Mouse (Mus musculus) embryonic stem cell, embryonic (primary cell): ENCODE measurements around the gene Klk4.

Experiments used
- CTCF ChIA-PET, 4 experiments: fragments of 300-600 bp in 2 of 4; fragments of 350-600 bp in 2 of 4; sonication (Branson Sonifier 250); formaldehyde crosslinking; loops; one replicate each; lab custom pipeline; 2022; ENCODE audit warnings: inconsistent platforms in 2 of 4; lab: Charles Lee
- POLR2A ChIA-PET, 4 experiments: fragments of 300-600 bp in 2 of 4; fragments of 350-600 bp in 2 of 4; sonication (Branson Sonifier 250); formaldehyde crosslinking; loops; one replicate each; lab custom pipeline; 2022; ENCODE audit warnings: antibody characterized with exemption in 4 of 4, inconsistent platforms in 1 of 4; lab: Charles Lee

The Klk4 gene

GRCm38 (mm10) chr7:43891365-43891764, 10.4 kb downstream of the Klk4 start:
- CTCF ChIA-PET, result interaction anchor here in 2 of 4 experiments (0.6 to 1.4 kb wide), 2 partner anchors 28 to 370 kb away, joined by 3 to 5 read pairs; partner anchors contain the start of gene Gm15517 (in 1 of the 2)
- POLR2A ChIA-PET, result no interaction called here

DNA sequence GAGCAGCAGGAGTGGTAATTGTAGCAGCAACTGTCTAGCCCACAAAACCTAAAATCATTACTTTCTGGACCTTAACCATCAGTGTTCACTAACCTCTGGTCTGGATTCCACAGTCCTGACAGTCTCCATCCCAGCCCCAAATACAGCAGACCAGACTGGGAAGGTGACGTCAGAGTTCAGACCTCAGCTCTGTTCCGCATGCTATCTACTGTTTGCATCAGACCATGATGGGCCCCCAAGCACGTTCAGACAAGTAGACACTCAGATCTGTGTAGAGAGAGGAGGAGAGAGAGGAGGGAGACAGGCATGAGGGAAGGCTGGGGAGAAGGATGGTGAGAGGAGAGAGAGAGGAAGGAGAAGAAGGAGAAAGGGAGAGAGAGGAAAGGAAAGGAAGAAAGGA, 10.8 kb downstream of the Klk4 start:
- CTCF ChIA-PET, result interaction anchor here in 3 of 4 experiments (0.6 to 1.3 kb wide), 4 partner anchors 28 to 421 kb away, joined by 3 read pairs; partner anchors contain the start of gene Gm15517 (in 1 of the 3)
- POLR2A ChIA-PET, result interaction anchor here in 1 of 4 experiments (0.6 kb wide), 1 partner anchor 50 kb away, joined by 3 read pairs; the partner anchor contains the start of gene Klk5

DNA sequence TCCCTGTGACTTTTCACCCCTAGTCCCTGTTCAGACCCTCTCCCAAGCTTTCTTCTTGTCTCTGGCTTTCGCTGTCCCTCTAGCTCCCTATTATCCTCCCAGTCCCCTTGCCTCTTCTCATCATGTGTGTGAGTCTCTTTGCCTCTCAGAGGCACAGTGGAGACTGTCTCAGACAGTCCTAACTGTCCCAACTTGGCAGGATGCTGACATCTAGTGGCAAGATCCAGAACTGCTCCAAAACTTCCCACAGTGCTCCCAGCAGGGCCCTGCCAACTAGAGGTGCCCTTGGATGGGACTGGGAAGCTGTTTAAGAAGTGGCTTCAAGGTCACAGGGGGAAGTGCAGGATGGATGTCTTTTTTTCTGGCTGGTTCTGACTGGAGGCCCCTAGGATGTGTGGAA, 13.9 kb downstream of the Klk4 start:
- ChIA-PET POLR2A (interaction anchor here in 2 of 4 experiments (1.2 to 1.5 kb wide), 2 partner anchors 25 to 189 kb away, joined by 3 read pairs; no protein-coding TSS in a partner anchor), CTCF (interaction anchor here (0.5 to 2.1 kb wide), 24 partner anchors 9 to 753 kb away, joined by 3 to 12 read pairs (median 4); partner anchors contain the start of gene Lrrc4b (in 1 of the 4))

DNA sequence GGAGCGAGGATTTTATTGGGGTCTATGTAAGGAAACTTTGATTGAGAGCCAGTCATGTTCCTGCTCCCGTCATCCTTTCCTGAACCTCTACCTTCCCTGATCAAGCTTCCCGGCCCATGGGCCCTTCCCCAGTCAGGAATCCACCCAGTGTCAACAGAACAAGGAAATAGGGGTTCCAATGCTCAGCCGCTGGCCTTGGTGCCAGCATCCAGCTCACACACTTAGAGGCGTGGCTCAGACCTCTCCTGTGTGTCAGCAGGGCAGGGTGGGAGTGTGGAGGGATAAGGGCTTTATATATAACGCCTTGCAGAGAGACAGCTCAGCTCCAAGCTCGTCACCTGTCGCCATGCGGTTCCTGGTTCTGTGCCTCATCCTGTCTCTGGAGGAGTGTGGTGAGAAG, 33.9 kb downstream of the Klk4 start:
- CTCF ChIA-PET, result interaction anchor here in 2 of 4 experiments (0.6 to 1.5 kb wide), 3 partner anchors 20 to 434 kb away, joined by 3 to 4 read pairs (median 4); no protein-coding TSS in a partner anchor

GRCm38 (mm10) chr7:43918426-43918825, 37.5 kb downstream of the Klk4 start:
- ChIA-PET CTCF (interaction anchor here in 2 of 4 experiments (1.4 to 3.7 kb wide), 3 partner anchors 10 to 21 kb away, joined by 3 to 36 read pairs (median 23); no protein-coding TSS in a partner anchor), POLR2A (interaction anchor here in 3 of 4 experiments (0.5 to 1.2 kb wide), 6 partner anchors 9 to 579 kb away, joined by 3 to 4 read pairs (median 3); partner anchors contain the start of genes Emc10 (in 1 of the 3) and Fam71e1 (in 1 of the 3))

More for the DNA sequence above, 33.9 kb downstream of the Klk4 start:
- POLR2A ChIA-PET, result interaction anchor here in 1 of 4 experiments (0.7 to 0.8 kb wide), 2 partner anchors 331 to 436 kb away, joined by 3 to 4 read pairs; partner anchors contain the start of gene 1700028J19Rik

DNA sequence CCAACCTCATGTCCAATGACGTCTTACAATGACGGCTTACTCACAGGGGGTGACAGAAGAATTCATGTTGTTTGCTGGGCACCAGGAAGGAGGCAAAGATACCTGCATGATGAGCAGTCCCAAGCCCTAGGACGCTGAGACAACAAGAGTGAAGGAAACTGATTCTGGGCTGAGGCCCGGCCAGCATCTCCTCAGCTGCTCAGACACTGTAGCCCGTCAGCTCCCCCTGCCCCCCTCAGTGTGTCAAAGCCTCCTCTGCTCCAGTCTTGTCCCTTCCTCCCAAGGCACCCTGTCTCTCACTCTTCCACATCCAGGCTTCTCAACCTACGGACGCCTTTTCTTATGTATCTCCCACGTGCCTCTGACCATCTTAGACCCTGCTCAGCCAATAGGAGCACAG, 37.9 kb downstream of the Klk4 start:
- ChIA-PET POLR2A (interaction anchor here in 2 of 4 experiments (0.5 to 1.4 kb wide), 4 partner anchors 10 to 578 kb away, joined by 3 to 4 read pairs (median 4); partner anchors contain the start of genes Emc10 (in 1 of the 2) and Fam71e1 (in 1 of the 2)), CTCF (interaction anchor here in 2 of 4 experiments (1.4 to 3.7 kb wide), 6 partner anchors 10 to 130 kb away, joined by 3 to 36 read pairs (median 6); no protein-coding TSS in a partner anchor)

- POLR2A ChIA-PET, result interaction anchor here in 3 of 4 experiments (0.5 to 1.4 kb wide), 15 partner anchors 22 to 796 kb away, joined by 3 to 5 read pairs (median 3); partner anchors contain the start of genes 1700028J19Rik (in 1 of the 3), 2410002F23Rik (in 1 of the 3), Emc10 (in 1 of the 3) and Fam71e1 (in 1 of the 3)
- CTCF ChIA-PET, result interaction anchor here (0.6 to 3.7 kb wide), 57 partner anchors 8 to 567 kb away, joined by 3 to 36 read pairs (median 3); partner anchors contain the start of genes Klk13 (in 1 of the 4) and Siglecg (in 1 of the 4)
Observed at GRCm38 (mm10) chr7:43919559-43920451, 38.8 kb downstream of the Klk4 start.

GRCm38 (mm10) chr7:43920582-43920981, 39.6 kb downstream of the Klk4 start:
- POLR2A ChIA-PET, result interaction anchor here in 3 of 4 experiments (0.5 to 1.3 kb wide), 11 partner anchors 23 to 796 kb away, joined by 3 to 5 read pairs (median 3); no protein-coding TSS in a partner anchor
- CTCF ChIA-PET, result interaction anchor here (0.5 to 3.7 kb wide), 55 partner anchors 8 to 895 kb away, joined by 3 to 36 read pairs (median 4); partner anchors contain the start of genes Klk13 (in 1 of the 4), Nup62 (in 1 of the 4) and Siglecg (in 1 of the 4)

GRCm38 (mm10) chr7:43921087-43921486, 40.1 kb downstream of the Klk4 start:
- ChIA-PET POLR2A (no interaction called here), CTCF (interaction anchor here in 3 of 4 experiments (0.5 to 3.7 kb wide), 5 partner anchors 8 to 895 kb away, joined by 3 to 23 read pairs (median 5); partner anchors contain the start of gene Nup62 (in 1 of the 3))

DNA sequence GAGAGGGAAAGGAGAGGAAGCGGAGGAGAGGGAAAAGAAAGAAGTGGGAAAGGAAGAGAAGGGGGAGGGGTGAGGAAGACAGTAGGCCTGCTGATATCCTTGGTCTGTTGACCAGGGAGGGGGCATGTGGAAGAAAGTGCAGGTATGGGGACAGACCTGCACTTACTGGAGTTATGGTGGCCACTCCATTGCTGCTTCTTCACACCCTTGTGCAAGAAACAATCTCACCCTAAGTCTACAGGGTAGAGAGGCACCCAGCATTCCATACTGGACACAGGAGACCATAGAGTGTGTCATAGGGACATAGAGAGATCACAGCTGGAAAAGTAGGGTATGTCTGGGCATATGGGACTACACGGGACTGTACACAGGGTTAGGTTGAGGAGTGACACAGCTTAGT, 41.0 kb downstream of the Klk4 start:
- CTCF ChIA-PET, result no interaction called here
- POLR2A ChIA-PET, result interaction anchor here in 1 of 4 experiments (0.7 kb wide), 1 partner anchor 278 kb away, joined by 3 read pairs; no protein-coding TSS in a partner anchor

GRCm38 (mm10) chr7:43925985-43926384, 45.0 kb downstream of the Klk4 start:
- POLR2A ChIA-PET, result interaction anchor here in 1 of 4 experiments (0.6 kb wide), 1 partner anchor 51 kb away, joined by 4 read pairs; no protein-coding TSS in a partner anchor
- CTCF ChIA-PET, result interaction anchor here in 3 of 4 experiments (0.6 to 1.2 kb wide), 5 partner anchors 17 to 623 kb away, joined by 3 to 6 read pairs (median 3); partner anchors contain the start of gene Pold1 (in 1 of the 3)

- ChIA-PET CTCF (interaction anchor here (0.6 to 4.0 kb wide), 27 partner anchors 9 to 1951 kb away, joined by 3 to 36 read pairs (median 3); partner anchors contain the start of gene Ctu1 (in 1 of the 4)), POLR2A (interaction anchor here in 3 of 4 experiments (0.6 to 1.5 kb wide), 6 partner anchors 53 to 934 kb away, joined by 3 to 7 read pairs (median 3); partner anchors contain the start of genes 1700028J19Rik (in 1 of the 3) and 2410002F23Rik (in 1 of the 3))
Observed at GRCm38 (mm10) chr7:43928521-43928920, 47.6 kb downstream of the Klk4 start.

DNA sequence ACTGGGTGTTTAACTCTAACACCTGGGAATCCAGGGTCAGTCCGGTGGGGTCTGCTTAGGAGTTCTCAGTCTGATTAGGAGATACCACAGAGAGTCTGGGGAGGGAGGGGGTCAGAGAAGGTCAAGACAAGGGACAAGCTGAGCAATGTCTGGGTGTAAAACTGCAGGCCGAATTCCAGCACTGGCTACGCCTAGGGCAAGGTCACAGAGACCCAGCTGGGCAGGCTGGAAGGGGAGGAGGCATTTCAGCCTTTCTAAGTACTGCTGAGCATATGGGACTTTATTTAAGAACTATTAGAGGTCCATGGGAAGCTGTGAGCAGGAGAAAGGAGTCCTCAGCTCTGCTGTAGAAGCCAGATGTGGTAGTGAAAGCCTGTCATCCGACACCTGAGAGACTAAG, 51.4 kb downstream of the Klk4 start:
- CTCF ChIA-PET, result interaction anchor here (0.6 to 1.6 kb wide), 4 partner anchors 12 to 328 kb away, joined by 3 to 7 read pairs (median 3); no protein-coding TSS in a partner anchor
- POLR2A ChIA-PET, result interaction anchor here in 1 of 4 experiments (1.0 kb wide), 1 partner anchor 344 kb away, joined by 19 read pairs; no protein-coding TSS in a partner anchor

GRCm38 (mm10) chr7:43933440-43933839, 52.5 kb downstream of the Klk4 start, which contains the start of gene Klk15:
Gene Klk15 (plus strand): TSS chr7:43933740.
- ChIA-PET POLR2A (no interaction called here), CTCF (interaction anchor here in 1 of 4 experiments (1.6 kb wide), 1 partner anchor 13 kb away, joined by 7 read pairs; no protein-coding TSS in a partner anchor)

DNA sequence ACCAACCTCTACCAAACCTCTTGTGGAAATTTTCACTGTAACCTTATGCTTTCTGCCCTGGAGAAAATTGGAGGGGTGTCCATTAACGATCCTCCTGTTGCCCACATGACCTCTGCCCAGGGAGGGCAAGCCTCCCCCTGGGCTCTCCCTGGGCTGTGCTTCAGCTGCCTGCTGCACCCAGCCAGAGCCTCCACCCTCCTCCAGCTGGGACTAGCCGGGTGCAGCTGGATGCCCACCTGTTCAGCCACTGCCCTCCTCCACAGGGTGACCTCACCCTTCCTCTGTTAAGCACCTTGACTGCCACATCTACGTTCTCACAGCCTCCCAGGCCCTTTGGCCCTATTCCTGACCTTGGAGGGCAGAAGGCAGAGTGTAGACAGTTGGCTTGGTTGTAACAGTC, 53.8 kb downstream of the Klk4 start:
- POLR2A ChIA-PET, result no interaction called here

More for the DNA sequence above, 53.8 kb downstream of the Klk4 start:
- CTCF ChIA-PET, result interaction anchor here in 1 of 4 experiments (0.6 kb wide), 1 partner anchor 462 kb away, joined by 3 read pairs; no protein-coding TSS in a partner anchor
